Mouse (Mus musculus): ENCODE measurements around the gene Gsdma3.

Gene Gsdma3

GRCm38 (mm10) chr11:98625611-98626410 lies at the start of gene Gsdma3, which contains the start of gene Gm12355:
Gsdma3 (plus strand) TSS chr11:98626360.
Gm12355 (minus strand) TSS chr11:98625661.
- DNase-seq (ENCODE audit: low read depth, low spot score) = no peak

- no peak for DNase-seq (ENCODE audit: low read depth, low spot score)
Observed at GRCm38 (mm10) chr11:98577776-98578175, 48.4 kb upstream of the Gsdma3 start.

- no peak for DNase-seq (ENCODE audit: low read depth, low spot score)
Observed at GRCm38 (mm10) chr11:98580301-98581121, 45.6 kb upstream of the Gsdma3 start.

- DNase-seq (ENCODE audit: low read depth, low spot score) = no peak
Observed at GRCm38 (mm10) chr11:98581286-98582029, 44.7 kb upstream of the Gsdma3 start.

- no peak for DNase-seq (ENCODE audit: low read depth, low spot score)
Observed at GRCm38 (mm10) chr11:98582030-98582388, 44.2 kb upstream of the Gsdma3 start.

GRCm38 (mm10) chr11:98582551-98583264 lies 43.5 kb upstream of the Gsdma3 start:
- no peak for DNase-seq (ENCODE audit: low read depth, low spot score)

- DNase-seq (ENCODE audit: low read depth, low spot score) = no peak
Observed at GRCm38 (mm10) chr11:98583265-98583552, 43.0 kb upstream of the Gsdma3 start.

GRCm38 (mm10) chr11:98583571-98583970 lies 42.6 kb upstream of the Gsdma3 start:
- DNase-seq (ENCODE audit: low read depth, low spot score) = peak; percentile 26

- no peak for DNase-seq (ENCODE audit: low read depth, low spot score)
Observed at GRCm38 (mm10) chr11:98584146-98584545, 42.0 kb upstream of the Gsdma3 start.

GRCm38 (mm10) chr11:98584629-98585177 lies 41.5 kb upstream of the Gsdma3 start:
- no peak for DNase-seq (ENCODE audit: low read depth, low spot score)

GRCm38 (mm10) chr11:98586087-98586891 lies 39.9 kb upstream of the Gsdma3 start:
- no peak for DNase-seq (ENCODE audit: low read depth, low spot score)

- DNase-seq (ENCODE audit: low read depth, low spot score) = peak; percentile 96
Observed at GRCm38 (mm10) chr11:98586892-98587563, 39.1 kb upstream of the Gsdma3 start, which contains the start of gene Ormdl3. Ormdl3 (minus strand) TSS chr11:98587368.

GRCm38 (mm10) chr11:98587684-98588546 lies 38.2 kb upstream of the Gsdma3 start:
- peak; percentile 81 for DNase-seq (ENCODE audit: low read depth, low spot score)

GRCm38 (mm10) chr11:98588833-98589281 lies 37.3 kb upstream of the Gsdma3 start:
- no peak for DNase-seq (ENCODE audit: low read depth, low spot score)

GRCm38 (mm10) chr11:98589306-98589705 lies 36.9 kb upstream of the Gsdma3 start:
- DNase-seq (ENCODE audit: low read depth, low spot score) = no peak

GRCm38 (mm10) chr11:98590548-98591445 lies 35.4 kb upstream of the Gsdma3 start:
- no peak for DNase-seq (ENCODE audit: low read depth, low spot score)

GRCm38 (mm10) chr11:98595021-98595420 lies 31.1 kb upstream of the Gsdma3 start:
- DNase-seq (ENCODE audit: low read depth, low spot score) = peak; percentile 58

- DNase-seq (ENCODE audit: low read depth, low spot score) = no peak
Observed at GRCm38 (mm10) chr11:98595473-98595872, 30.7 kb upstream of the Gsdma3 start.
